Mouse (Mus musculus) liver, adult 2 months (tissue): ENCODE measurements around the gene Fkbp4. TPM values are rescaled to one million over a fixed set of nuclear protein-coding genes. Genes with fewer than 3 reads are reported as not detected.

Experiments used
- DNase-seq: peaks from one replicate; pipeline ENCODE4 v3.0.0-alpha.2; 2011; ENCODE audit warnings: low read depth, low spot score; ENCODE audit errors: extremely low read depth
- H3K27ac ChIP-seq: fragments of 200-500 bp; replicated peaks from 2 replicates; pipeline ENCODE4 v1.5.1; 2012; ENCODE audit warnings: low read depth, mild to moderate bottlenecking, control low read depth, inconsistent platforms, low read length; ENCODE audit not compliant: insufficient read depth
- H3K27me3 ChIP-seq: fragments of 200-500 bp; 2 replicates; pipeline ENCODE4 v1.6.1; 2012; ENCODE audit warnings: mild to moderate bottlenecking, moderate library complexity, low read length, inconsistent platforms; ENCODE audit not compliant: control insufficient read depth, insufficient read depth
- H3K36me3 ChIP-seq: fragments of 200-500 bp; 2 replicates; pipeline ENCODE4 v1.6.1; 2012; ENCODE audit warnings: low read length, inconsistent platforms; ENCODE audit not compliant: control insufficient read depth, insufficient read depth
- H3K4me1 ChIP-seq: fragments of 200-500 bp; 2 replicates; pipeline ENCODE4 v1.6.1; 2011; ENCODE audit warnings: low read length; ENCODE audit not compliant: control insufficient read depth, insufficient read depth
- H3K4me3 ChIP-seq: fragments of 200-500 bp; 2 replicates; pipeline ENCODE4 v1.5.1; 2011; ENCODE audit warnings: low read depth, mild to moderate bottlenecking, control low read depth, low read length, moderate library complexity; ENCODE audit not compliant: insufficient read depth
- H3K79me2 ChIP-seq: fragments of 200-500 bp; 2 replicates; pipeline ENCODE4 v1.6.1; 2012; ENCODE audit warnings: inconsistent platforms, mild to moderate bottlenecking, low read length, moderate library complexity; ENCODE audit not compliant: control insufficient read depth, insufficient read depth
- H3K9ac ChIP-seq: fragments of 200-500 bp; 2 replicates; pipeline ENCODE4 v1.6.1; 2012; ENCODE audit warnings: low read depth, mild to moderate bottlenecking, control low read depth, inconsistent platforms, low read length
- CTCF ChIP-seq: fragments of 200-500 bp; IDR thresholded peaks from 2 replicates; pipeline ENCODE4 v1.5.1; 2011; ENCODE audit warnings: low read depth, low read length, control low read depth
- POLR2A ChIP-seq: fragments of 200-500 bp; IDR thresholded peaks from 2 replicates; pipeline ENCODE4 v1.6.1; 2011; ENCODE audit warnings: low read length, control low read depth; ENCODE audit not compliant: insufficient read depth; ENCODE audit errors: extremely low read depth
- WGBS: fragments of 180-500 bp; shearing (Covaris S2); methylation state at CpG from one replicate; pipeline ENCODE4 v1.1.7; 2018; 5-methylcytosine and 5-hydroxymethylcytosine counted together
- polyA plus RNA-seq: library from polyadenylated mRNA; depleted of rRNA; stranded (reverse); fragments of >200 nt; gene quantifications from 2 replicates; pipeline ENCODE4 v1.2.3, GENCODE M21; 2012
- total RNA-seq: library from RNA; depleted of rRNA; stranded (reverse); fragments of >200 nt; gene quantifications from 2 replicates; pipeline ENCODE4 v1.2.3, GENCODE M21; 2014

The Fkbp4 gene
- total and polyA plus RNA-seq, 2 experiments = 99.8 to 150 TPM

DNA sequence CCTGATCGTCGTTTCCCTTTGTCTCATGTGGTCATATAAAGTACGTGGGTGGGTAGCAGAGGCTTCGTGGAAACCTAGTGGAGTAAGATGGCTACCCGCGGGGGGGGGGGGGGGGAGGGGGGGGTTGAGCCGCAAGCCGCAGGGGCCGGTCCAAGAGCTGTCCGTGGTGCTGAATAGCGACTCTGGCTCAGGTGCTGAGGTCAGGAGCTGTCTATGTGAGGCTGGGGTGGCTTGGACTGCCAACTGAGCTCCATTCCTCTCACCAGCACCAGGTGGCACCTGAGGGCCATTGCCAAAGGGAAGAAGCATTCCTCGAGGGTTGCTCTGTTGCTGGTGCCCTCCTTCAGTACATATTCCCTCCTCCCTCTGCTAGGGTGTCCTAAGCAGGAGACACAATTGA is 31.0 kb upstream of the Fkbp4 start:
- no peak overlapping the region for H3K9ac ChIP-seq
- H3K4me3 ChIP-seq = no peak overlapping the region
- WGBS = 11% methylated on average over 12 of the region's 12 CpGs
- H3K4me1 ChIP-seq = no peaks in the 10 kb centered on the region
- H3K36me3 ChIP-seq = no peaks in the 10 kb centered on the region
- DNase-seq = no peak
- no peak for TF ChIP-seq CTCF
- TF ChIP-seq POLR2A = no peak
- H3K27ac ChIP-seq = no peak overlapping the region
- H3K27me3 ChIP-seq = no peaks in the 10 kb centered on the region
- H3K79me2 ChIP-seq = no peaks in the 10 kb centered on the region

DNA sequence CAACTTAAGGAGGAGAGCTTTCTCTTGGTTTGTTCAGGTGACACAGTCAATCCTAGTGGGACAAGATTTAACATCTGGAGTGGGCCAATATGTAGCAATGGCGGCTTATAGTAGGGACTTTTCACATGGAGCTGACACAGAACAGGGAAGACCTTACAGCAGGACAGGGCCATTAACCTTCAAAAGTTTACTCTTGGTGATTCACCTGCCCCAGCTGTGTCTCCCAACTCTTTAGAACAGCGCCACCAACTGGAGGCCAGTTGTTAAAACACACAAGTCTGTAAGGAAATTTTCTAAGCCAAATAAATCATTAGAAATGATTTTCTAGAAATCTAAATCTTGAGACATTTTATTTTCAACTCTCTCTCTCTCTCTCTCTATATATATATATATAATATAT is 28.8 kb upstream of the Fkbp4 start:
- Histone ChIP-seq H3K36me3 (no peaks in the 10 kb centered on the region), H3K79me2 (no peaks in the 10 kb centered on the region), H3K27ac (no peak overlapping the region), H3K4me1 (no peaks in the 10 kb centered on the region), H3K27me3 (no peaks in the 10 kb centered on the region), H3K4me3 (no peak overlapping the region), H3K9ac (no peak overlapping the region)
- 47% methylated on average over 2 of the region's 2 CpGs for WGBS
- peak; percentile 40 for DNase-seq
- TF ChIP-seq POLR2A (no peak), CTCF (peak; percentile 27; the same call in 1 of the 2 replicates)

DNA sequence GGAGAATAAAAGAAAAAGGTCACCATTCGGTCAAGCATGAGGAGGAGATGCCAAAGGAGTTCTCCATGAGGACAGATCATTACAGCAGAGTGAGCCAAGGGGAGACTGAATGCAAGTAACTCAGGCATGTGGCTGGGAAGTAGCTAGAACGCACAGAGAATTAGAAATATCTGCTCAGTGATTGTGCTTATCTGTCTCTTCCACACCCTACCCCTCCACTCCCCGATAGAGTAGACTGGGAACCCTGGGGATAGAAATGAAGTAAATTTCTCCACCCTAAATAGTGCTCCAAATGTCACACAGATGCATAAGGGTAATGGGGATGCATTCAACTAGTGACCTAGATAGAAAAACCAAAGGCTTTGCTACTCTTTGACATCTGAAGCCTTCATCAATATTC is 28.1 kb upstream of the Fkbp4 start:
- H3K4me1 ChIP-seq = no peaks in the 10 kb centered on the region
- no peak for TF ChIP-seq POLR2A
- no peak for TF ChIP-seq CTCF
- H3K36me3 ChIP-seq = no peaks in the 10 kb centered on the region
- H3K79me2 ChIP-seq = no peaks in the 10 kb centered on the region
- DNase-seq = no peak
- no peak overlapping the region for H3K9ac ChIP-seq
- H3K27ac ChIP-seq = no peak overlapping the region
- 79% methylated on average over 3 of the region's 3 CpGs for WGBS
- H3K27me3 ChIP-seq = no peaks in the 10 kb centered on the region
- H3K4me3 ChIP-seq = no peak overlapping the region

DNA sequence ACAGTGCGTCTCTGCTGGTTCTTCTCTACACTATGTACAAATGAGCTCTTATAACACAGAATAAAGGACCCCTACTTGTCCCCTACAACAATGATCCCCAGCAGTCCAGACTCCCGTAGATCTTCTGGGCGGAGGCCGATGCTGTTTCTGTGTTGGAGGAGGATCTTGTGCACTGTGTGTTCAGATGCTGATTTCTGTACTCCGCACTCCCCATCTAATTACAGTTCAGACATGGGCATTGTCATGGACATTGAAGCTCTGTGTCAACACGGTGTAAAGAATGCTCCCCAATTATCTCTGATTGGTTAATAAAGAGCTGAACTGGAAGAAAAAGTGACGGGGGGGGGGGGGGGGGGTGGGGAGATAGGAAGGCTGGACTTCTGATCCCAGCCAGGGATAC is 27.6 kb upstream of the Fkbp4 start:
- no peaks in the 10 kb centered on the region for H3K36me3 ChIP-seq
- H3K27ac ChIP-seq = no peak overlapping the region
- no peaks in the 10 kb centered on the region for H3K79me2 ChIP-seq
- no peak overlapping the region for H3K9ac ChIP-seq
- H3K4me1 ChIP-seq = no peaks in the 10 kb centered on the region
- no peak overlapping the region for H3K4me3 ChIP-seq
- DNase-seq = no peak
- 31% methylated on average over 7 of the region's 7 CpGs for WGBS
- H3K27me3 ChIP-seq = no peaks in the 10 kb centered on the region
- TF ChIP-seq CTCF = no peak
- no peak for TF ChIP-seq POLR2A

DNA sequence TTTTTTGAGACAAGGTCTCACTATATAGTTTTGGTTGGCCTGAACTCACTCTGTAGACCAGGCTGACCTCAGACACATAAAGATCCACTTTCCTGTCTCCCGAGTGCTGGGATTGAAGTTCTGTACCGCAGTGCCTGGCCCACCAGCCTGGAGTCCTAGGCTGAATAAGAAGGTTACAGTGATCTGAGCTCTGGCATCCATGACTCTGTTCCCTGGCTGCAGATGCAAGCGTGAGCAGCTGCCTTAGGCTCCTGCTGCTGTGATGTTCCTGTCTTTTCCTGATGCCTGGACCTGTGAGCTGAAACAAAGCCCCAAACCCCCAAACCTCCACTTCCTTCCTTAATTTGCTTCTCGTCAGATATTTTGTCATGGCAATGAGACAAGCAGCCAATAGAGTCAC is 26.5 kb upstream of the Fkbp4 start:
- no peaks in the 10 kb centered on the region for H3K27me3 ChIP-seq
- TF ChIP-seq POLR2A (no peak), CTCF (no peak)
- H3K27ac ChIP-seq = no peak overlapping the region
- WGBS = 87% methylated on average over 4 of the region's 4 CpGs
- H3K4me3 ChIP-seq = no peak overlapping the region
- no peak for DNase-seq
- no peaks in the 10 kb centered on the region for H3K4me1 ChIP-seq
- no peak overlapping the region for H3K9ac ChIP-seq
- H3K36me3 ChIP-seq = no peaks in the 10 kb centered on the region
- H3K79me2 ChIP-seq = no peaks in the 10 kb centered on the region

DNA sequence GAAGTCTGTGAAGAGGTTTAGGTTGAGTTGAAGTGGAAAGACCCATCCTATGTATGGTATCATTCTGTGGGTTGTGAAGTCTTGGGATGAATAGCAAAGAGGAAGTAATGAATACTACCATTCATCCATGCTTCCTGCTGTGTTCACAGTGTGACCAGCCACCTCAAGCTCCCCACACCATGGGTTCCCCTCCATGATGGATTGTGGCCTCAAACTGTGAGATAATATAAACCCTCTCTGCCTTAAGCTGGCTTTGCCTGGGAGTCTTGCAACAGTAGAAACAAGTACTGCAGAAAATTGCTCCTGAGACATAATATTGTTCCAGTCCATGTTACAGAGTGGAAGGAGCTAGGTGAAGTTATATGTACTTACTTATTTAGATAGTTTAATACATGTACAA is 23.1 kb upstream of the Fkbp4 start:
- DNase-seq = no peak
- no peaks in the 10 kb centered on the region for H3K36me3 ChIP-seq
- no peaks in the 10 kb centered on the region for H3K79me2 ChIP-seq
- no peaks in the 10 kb centered on the region for H3K4me1 ChIP-seq
- no peaks in the 10 kb centered on the region for H3K27me3 ChIP-seq
- TF ChIP-seq CTCF (no peak), POLR2A (no peak)
- H3K4me3 ChIP-seq = no peak overlapping the region
- H3K9ac ChIP-seq = no peak overlapping the region
- no peak overlapping the region for H3K27ac ChIP-seq
